Comparison of ENCODE assay signal across 13 mouse cellular contexts in genomic region chr6:4811181-4811775, GRCm38 (mm10).
DNase-seq lines count a peak whose midpoint lies in the region; ATAC-seq lines count a peak whose summit lies in the region.
"Had no signal": no experiment of that assay in that cellular context is flagged by ENCODE, and none has a peak within 500 bp of the region (broad histone marks: within the 10 kb centered on the region; RNA-seq: fewer than 3 reads in every experiment).

No protein-coding gene starts in this region.

- no peaks in the 10 kb centered on the region for H3K9me3 ChIP-seq in forebrain, embryonic 16.5 days (ENCODE audit: control insufficient read depth, low read length)
- no peaks in the 10 kb centered on the region for H3K9me3 ChIP-seq in forebrain, embryonic 13.5 days (replicated peaks)
- H3K9me3 ChIP-seq in midbrain, embryonic 11.5 days (ENCODE audit: control insufficient read depth, low read length) = no peaks in the 10 kb centered on the region
- no peaks in the 10 kb centered on the region for H3K9me3 ChIP-seq in midbrain, embryonic 14.5 days (ENCODE audit: control insufficient read depth, low read length)
- no peaks in the 10 kb centered on the region for H3K9me3 ChIP-seq in embryonic facial prominence, embryonic 15.5 days (replicated peaks)

- H3K27me3 ChIP-seq in forebrain, embryonic 16.5 days (replicated peaks; ENCODE audit: control insufficient read depth, insufficient read depth, low read length) = no peaks in the 10 kb centered on the region
- H3K27me3 ChIP-seq in forebrain, embryonic 13.5 days = no peaks in the 10 kb centered on the region
- no peaks in the 10 kb centered on the region for H3K27me3 ChIP-seq in midbrain, embryonic 11.5 days (ENCODE audit: control insufficient read depth, insufficient read depth, low read length)
- no peaks in the 10 kb centered on the region for H3K27me3 ChIP-seq in midbrain, embryonic 14.5 days (ENCODE audit: control insufficient read depth, insufficient read depth, low read length)
- no peaks in the 10 kb centered on the region for H3K27me3 ChIP-seq in embryonic facial prominence, embryonic 15.5 days

- H3K9ac ChIP-seq in forebrain, embryonic 16.5 days (replicated peaks; ENCODE audit: low read depth, low read length) = no peak overlapping the region
- no peak overlapping the region for H3K9ac ChIP-seq in forebrain, embryonic 13.5 days
- no peak overlapping the region for H3K9ac ChIP-seq in midbrain, embryonic 11.5 days (ENCODE audit: low read length)
- no peak overlapping the region for H3K9ac ChIP-seq in midbrain, embryonic 14.5 days (replicated peaks; ENCODE audit: low read length)
- no peak overlapping the region for H3K9ac ChIP-seq in embryonic facial prominence, embryonic 15.5 days
- H3K9ac ChIP-seq: liver, embryonic 14.5 days had no signal

- WGBS in forebrain, embryonic 16.5 days = 76% methylated on average over 9 of the region's 9 CpGs
- WGBS in forebrain, embryonic 13.5 days = 89% methylated on average over 9 of the region's 9 CpGs
- 83% methylated on average over 9 of the region's 9 CpGs for WGBS in midbrain, embryonic 11.5 days
- 87% methylated on average over 9 of the region's 9 CpGs for whole genome bisulfite sequencing in midbrain, embryonic 14.5 days
- WGBS in embryonic facial prominence, embryonic 15.5 days = 48% methylated on average over 9 of the region's 9 CpGs

- H3K4me1 ChIP-seq in forebrain, embryonic 16.5 days (replicated peaks; ENCODE audit: control insufficient read depth, insufficient read depth, low read length) = no peaks in the 10 kb centered on the region
- no peaks in the 10 kb centered on the region for H3K4me1 ChIP-seq in forebrain, embryonic 13.5 days
- no peaks in the 10 kb centered on the region for H3K4me1 ChIP-seq in midbrain, embryonic 11.5 days (ENCODE audit: control insufficient read depth, insufficient read depth, low read length)
- no peaks in the 10 kb centered on the region for H3K4me1 ChIP-seq in midbrain, embryonic 14.5 days (ENCODE audit: control insufficient read depth, insufficient read depth, low read length)
- 0 out of 2 replicates have a peak, but pooled peaks cover 8% of the 10 kb centered on the region for H3K4me1 ChIP-seq in embryonic facial prominence, embryonic 15.5 days

- H3K4me3 ChIP-seq in forebrain, embryonic 16.5 days (replicated peaks; ENCODE audit: low read length) = no peak overlapping the region
- H3K4me3 ChIP-seq in forebrain, embryonic 13.5 days = no peak overlapping the region
- no peak overlapping the region for H3K4me3 ChIP-seq in midbrain, embryonic 11.5 days (ENCODE audit: low read depth, low read length)
- no peak overlapping the region for H3K4me3 ChIP-seq in midbrain, embryonic 14.5 days (replicated peaks; ENCODE audit: low read depth, low read length)
- no peak overlapping the region for H3K4me3 ChIP-seq in embryonic facial prominence, embryonic 15.5 days (replicated peaks)

- H3K36me3 ChIP-seq in forebrain, embryonic 16.5 days (ENCODE audit: control insufficient read depth, insufficient read depth) = no peaks in the 10 kb centered on the region
- H3K36me3 ChIP-seq in forebrain, embryonic 13.5 days (ENCODE audit: poor library complexity, severe bottlenecking) = no peaks in the 10 kb centered on the region
- no peaks in the 10 kb centered on the region for H3K36me3 ChIP-seq in midbrain, embryonic 11.5 days (ENCODE audit: control insufficient read depth, insufficient read depth, low read length)
- no peaks in the 10 kb centered on the region for H3K36me3 ChIP-seq in midbrain, embryonic 14.5 days (ENCODE audit: control insufficient read depth, insufficient read depth, low read length)
- no peaks in the 10 kb centered on the region for H3K36me3 ChIP-seq in embryonic facial prominence, embryonic 15.5 days

- H3K27ac ChIP-seq in forebrain, embryonic 16.5 days (ENCODE audit: low read length) = no peak overlapping the region
- no peak overlapping the region for H3K27ac ChIP-seq in forebrain, embryonic 13.5 days
- H3K27ac ChIP-seq in midbrain, embryonic 11.5 days (ENCODE audit: low read depth, low read length) = no peak overlapping the region
- H3K27ac ChIP-seq in midbrain, embryonic 14.5 days (replicated peaks; ENCODE audit: low read depth, low read length) = no peak overlapping the region
- no peak overlapping the region for H3K27ac ChIP-seq in embryonic facial prominence, embryonic 15.5 days (replicated peaks)
- H3K27ac ChIP-seq: liver, embryonic 14.5 days had no signal

- peak; percentile 47; the same call in 1 of the 2 replicates for ATAC-seq in forebrain, embryonic 16.5 days
- no peak for ATAC-seq in forebrain, embryonic 13.5 days
- ATAC-seq in midbrain, embryonic 11.5 days (ENCODE audit: low FRiP score) = no peak
- ATAC-seq in midbrain, embryonic 14.5 days (ENCODE audit: low FRiP score, low TSS enrichment) = no peak
- ATAC-seq in embryonic facial prominence, embryonic 15.5 days (ENCODE audit: insufficient number of reproducible peaks, low FRiP score, low TSS enrichment, low read depth) = peak; percentile 65; the same call in 1 of the 2 replicates
- peak; percentile 63 for ATAC-seq in megakaryocyte progenitor cell, adult 5-6 weeks (replicated peaks; ENCODE audit: poor library complexity)

- peak; percentile 70 for DNase-seq in midbrain, embryonic 11.5 days (ENCODE audit: low spot score, missing footprints)
- DNase-seq in midbrain, embryonic 14.5 days = no peak
- no peak for DNase-seq in gastrocnemius, adult 18-20 months (ENCODE audit: low spot score)
- no peak for DNase-seq in frontal cortex, adult 2 months (ENCODE audit: extremely low spot score in 1 of 2, low spot score in 1 of 2)
- DNase-seq: B cell, adult 2 months; cerebellum, adult 9-10 months; kidney, adult 8-10 months; kidney, postnatal 36 days had no signal

- H3K4me2 ChIP-seq in forebrain, embryonic 16.5 days (ENCODE audit: low read length) = no peak overlapping the region
- H3K4me2 ChIP-seq in forebrain, embryonic 13.5 days = no peak overlapping the region
- H3K4me2 ChIP-seq in midbrain, embryonic 11.5 days = no peak overlapping the region
- no peak overlapping the region for H3K4me2 ChIP-seq in midbrain, embryonic 14.5 days (ENCODE audit: low read length)
- no peak overlapping the region for H3K4me2 ChIP-seq in embryonic facial prominence, embryonic 15.5 days (replicated peaks)

Comparison
In these comparisons a context has a peak if more than half of its experiments do, and no peak if none do; other contexts are left out.
1. ATAC-seq: peak in forebrain, embryonic 16.5 days (single experiment), embryonic facial prominence, embryonic 15.5 days (single experiment) and megakaryocyte progenitor cell, adult 5-6 weeks (single experiment); none in forebrain, embryonic 13.5 days (single experiment), midbrain, embryonic 11.5 days (single experiment) and midbrain, embryonic 14.5 days (single experiment).